Mouse (Mus musculus): Measurements from ENCODE around the gene Tpbgl. TPM values are rescaled to one million over a fixed set of nuclear protein-coding genes. Genes with fewer than 3 reads are reported as not detected.

Gene Tpbgl
- total and polyA plus RNA-seq, 3 experiments = 0.07 to 0.25 TPM; not detected in 1

- Histone ChIP-seq H3K36me3 (replicated peaks in 1 of 2; ENCODE audit: control insufficient read depth in 1 of 2, insufficient read depth in 1 of 2, low read length in 1 of 2) (no peaks in the 10 kb centered on the region), H3K4me2 (ENCODE audit: insufficient read depth, low read depth, poor library complexity, severe bottlenecking) (no peak overlapping the region), H3K27me3 (replicated peaks) (peaks cover 86% of the 10 kb centered on the region), H3K4me1 (ENCODE audit: control insufficient read depth in 1 of 2, insufficient read depth in 2 of 2) (no peaks in the 10 kb centered on the region), H3K9me3 (replicated peaks; ENCODE audit: low read length) (no peaks in the 10 kb centered on the region), H3K9ac (ENCODE audit: insufficient read depth, low read depth) (no peak overlapping the region), H3K79me2 (replicated peaks; ENCODE audit: control insufficient read depth, extremely low read depth, insufficient read depth, poor library complexity, severe bottlenecking) (no peaks in the 10 kb centered on the region), H3K4me3 (replicated peaks in 1 of 3; ENCODE audit: low read depth in 2 of 3, low read length in 2 of 3, poor library complexity in 1 of 3) (no peak overlapping the region), H3K27ac (ENCODE audit: insufficient read depth, low read depth) (no peak overlapping the region)
- dilution Hi-C loops (cut with MboI; ENCODE audit: extremely low pct_ligation_motif_present, extremely low pct_unique_long_range_greater_than_20kb, low sequenced_read_pairs) = no loop called here
- in situ Hi-C loops (cut with MboI; ENCODE audit: low pct_ligation_motif_present, low pct_unique_long_range_greater_than_20kb, low sequenced_read_pairs) = no loop called here
- DNase-seq (ENCODE audit: extremely low read depth) = no peak
- TF ChIP-seq USF1 (IDR thresholded peaks at IDR 0.05; ENCODE audit: low read depth, low read length) (no peak), BHLHE40 (IDR thresholded peaks at IDR 0.05; ENCODE audit: low read depth, low read length) (no peak), MAZ (IDR thresholded peaks at IDR 0.05; ENCODE audit: low read depth, low read length) (no peak), NELFE (IDR thresholded peaks at IDR 0.05; ENCODE audit: low read depth, low read length) (no peak), HCFC1 (IDR thresholded peaks at IDR 0.05; ENCODE audit: low read depth, low read length) (no peak)
Measured at GRCm38 (mm10) chr7:99642078-99642477, 15.2 kb upstream of the Tpbgl start.

GRCm38 (mm10) chr7:99641245-99641644, 14.3 kb upstream of the Tpbgl start:
- peaks cover 86% of the 10 kb centered on the region for H3K27me3 ChIP-seq (replicated peaks)
- H3K79me2 ChIP-seq (replicated peaks; ENCODE audit: control insufficient read depth, extremely low read depth, insufficient read depth, poor library complexity, severe bottlenecking) = no peaks in the 10 kb centered on the region
- no peak overlapping the region for H3K27ac ChIP-seq (ENCODE audit: insufficient read depth, low read depth)
- in situ Hi-C loops (cut with MboI; ENCODE audit: low pct_ligation_motif_present, low pct_unique_long_range_greater_than_20kb, low sequenced_read_pairs) (no loop called here), dilution Hi-C loops (cut with MboI; ENCODE audit: extremely low pct_ligation_motif_present, extremely low pct_unique_long_range_greater_than_20kb, low sequenced_read_pairs) (no loop called here)
- TF ChIP-seq TBP (conservative IDR thresholded peaks at IDR 0.05; ENCODE audit: low read depth, low read length) = no peak
- no peak for TF ChIP-seq BHLHE40 (IDR thresholded peaks at IDR 0.05; ENCODE audit: low read depth, low read length)
- no peak for TF ChIP-seq SMC3 (IDR thresholded peaks at IDR 0.05; ENCODE audit: low read depth, low read length)
- TF ChIP-seq RAD21 (IDR thresholded peaks at IDR 0.05; ENCODE audit: low read depth, low read length) = no peak
- no peak for TF ChIP-seq E2F4 (IDR thresholded peaks at IDR 0.05; ENCODE audit: insufficient replicate concordance, low read depth, low read length)
- TF ChIP-seq ZMIZ1 (IDR thresholded peaks at IDR 0.05; ENCODE audit: low read depth, low read length) = no peak
- TF ChIP-seq KAT2A (IDR thresholded peaks at IDR 0.05; ENCODE audit: insufficient replicate concordance, low read length) = no peak
- no peak for TF ChIP-seq UBTF (IDR thresholded peaks at IDR 0.05; ENCODE audit: low read depth, low read length)
- no peak for TF ChIP-seq TCF12 (IDR thresholded peaks at IDR 0.05; ENCODE audit: low read depth, low read length)
- TF ChIP-seq NELFE (IDR thresholded peaks at IDR 0.05; ENCODE audit: low read depth, low read length) = no peak
- no peak for TF ChIP-seq ELF1 (IDR thresholded peaks at IDR 0.05; ENCODE audit: low read depth, low read length)
- TF ChIP-seq MEF2A (IDR thresholded peaks at IDR 0.05; ENCODE audit: borderline replicate concordance, low read depth, low read length) = no peak
- TF ChIP-seq RCOR1 (conservative IDR thresholded peaks at IDR 0.05; ENCODE audit: low read depth, low read length) = no peak
- no peak for TF ChIP-seq CHD2 (IDR thresholded peaks at IDR 0.05; ENCODE audit: low read length)
- TF ChIP-seq MAX (IDR thresholded peaks at IDR 0.05; ENCODE audit: low read length) = no peak
- no peak for TF ChIP-seq POLR2AphosphoS2 (IDR thresholded peaks at IDR 0.05; ENCODE audit: low read depth, low read length)
- no peak for TF ChIP-seq GABPA (IDR thresholded peaks at IDR 0.05; ENCODE audit: insufficient replicate concordance, low read depth, low read length)
- no peak for TF ChIP-seq MXI1 (IDR thresholded peaks at IDR 0.05; ENCODE audit: low read depth, low read length)
- H3K4me1 ChIP-seq (ENCODE audit: control insufficient read depth in 1 of 2, insufficient read depth in 2 of 2) = no peaks in the 10 kb centered on the region
- H3K9me3 ChIP-seq (replicated peaks; ENCODE audit: low read length) = no peaks in the 10 kb centered on the region
- H3K4me2 ChIP-seq (ENCODE audit: insufficient read depth, low read depth, poor library complexity, severe bottlenecking) = no peak overlapping the region
- no peak overlapping the region for H3K4me3 ChIP-seq (replicated peaks in 1 of 3; ENCODE audit: low read depth in 2 of 3, low read length in 2 of 3, poor library complexity in 1 of 3)
- DNase-seq (ENCODE audit: extremely low read depth) = no peak
- H3K9ac ChIP-seq (ENCODE audit: insufficient read depth, low read depth) = no peak overlapping the region
- no peaks in the 10 kb centered on the region for H3K36me3 ChIP-seq (replicated peaks in 1 of 2; ENCODE audit: control insufficient read depth in 1 of 2, insufficient read depth in 1 of 2, low read length in 1 of 2)
